Mouse (Mus musculus) liver, postnatal 0 days (tissue): ENCODE data around the gene Lrrc34.

ENCODE experiments used
- CTCF ChIP-seq: sonication (generic); IDR thresholded peaks from 2 replicates; pipeline ENCODE4 v1.5.1; 2016; ENCODE audit warnings: antibody characterized with exemption, low read depth
- EP300 ChIP-seq: IDR thresholded peaks from 2 replicates; pipeline ENCODE4 v1.6.1; 2016; ENCODE audit warnings: antibody characterized with exemption, low read depth, mild to moderate bottlenecking

- TF ChIP-seq CTCF (peak; percentile 44), EP300 (no peak)
These were observed 53.8 kb downstream of the Lrrc34 start for GRCm38 (mm10) chr3:30593719-30594485.
